Mouse (Mus musculus) thymus, postnatal 25 days (tissue): ENCODE results near the gene Pam.

Source experiments
- DNase-seq: peaks from one replicate; pipeline ENCODE4 v3.0.0; 2022

Gene Pam

GRCm38 (mm10) chr1:98095246-98095990 is at the start of gene Pam:
Gene Pam, minus strand, starts transcription at chr1:98095646.
- DNase-seq = peak; percentile 80

GRCm38 (mm10) chr1:98144845-98145244 is 49.4 kb upstream of the Pam start:
- DNase-seq = peak; percentile 17

- DNase-seq = no peak
Measured at GRCm38 (mm10) chr1:98131244-98131643, 35.8 kb upstream of the Pam start.

GRCm38 (mm10) chr1:98129561-98130347 is 34.3 kb upstream of the Pam start:
- peak; percentile 11 for DNase-seq

GRCm38 (mm10) chr1:98129111-98129510 is 33.7 kb upstream of the Pam start:
- DNase-seq = no peak

- DNase-seq = no peak
Measured at GRCm38 (mm10) chr1:98128338-98129096, 33.1 kb upstream of the Pam start.

GRCm38 (mm10) chr1:98126268-98126667 is 30.8 kb upstream of the Pam start:
- DNase-seq = no peak

- no peak for DNase-seq
Measured at GRCm38 (mm10) chr1:98124727-98125126, 29.3 kb upstream of the Pam start.

- no peak for DNase-seq
Measured at GRCm38 (mm10) chr1:98119595-98119994, 24.1 kb upstream of the Pam start.

GRCm38 (mm10) chr1:98107599-98107998 is 12.2 kb upstream of the Pam start:
- no peak for DNase-seq

- no peak for DNase-seq
Measured at GRCm38 (mm10) chr1:98099441-98099840, 4.0 kb upstream of the Pam start.

GRCm38 (mm10) chr1:98097957-98098729 is 2.7 kb upstream of the Pam start:
- no peak for DNase-seq

- no peak for DNase-seq
Measured at GRCm38 (mm10) chr1:98096396-98096935, 1.0 kb upstream of the Pam start.

GRCm38 (mm10) chr1:98095991-98096330 is 515 bp upstream of the Pam start:
- DNase-seq = no peak

- peak; percentile 3 for DNase-seq
Measured at GRCm38 (mm10) chr1:98094811-98095245, 618 bp downstream of the Pam start.

- no peak for DNase-seq
Measured at GRCm38 (mm10) chr1:98089336-98089975, 6.0 kb downstream of the Pam start.

- DNase-seq = no peak
Measured at GRCm38 (mm10) chr1:98086456-98086855, 9.0 kb downstream of the Pam start.

- DNase-seq = no peak
Measured at GRCm38 (mm10) chr1:98084596-98085274, 10.7 kb downstream of the Pam start.

GRCm38 (mm10) chr1:98083508-98083907 is 11.9 kb downstream of the Pam start:
- no peak for DNase-seq

GRCm38 (mm10) chr1:98082988-98083387 is 12.5 kb downstream of the Pam start:
- DNase-seq = no peak

- no peak for DNase-seq
Measured at GRCm38 (mm10) chr1:98080431-98080830, 15.0 kb downstream of the Pam start.
